Mouse (Mus musculus) C2C12 (cell line): ENCODE results near the gene Ggt5. TPM values are rescaled to one million over a fixed set of nuclear protein-coding genes. Genes with fewer than 3 reads are reported as not detected.

Source experiments
- H3K27me3 ChIP-seq: one replicate; pipeline ENCODE4 v1.6.1; 2011; ENCODE audit not compliant: control insufficient read depth, insufficient read depth, insufficient read length
- H3K36me3 ChIP-seq: one replicate; pipeline ENCODE4 v1.6.1; 2011; ENCODE audit not compliant: control insufficient read depth, insufficient read depth
- H3K4me3 ChIP-seq: one replicate; pipeline ENCODE4 v1.5.1; 2011; ENCODE audit warnings: mild to moderate bottlenecking, control low read depth; ENCODE audit not compliant: poor library complexity, insufficient read depth, severe bottlenecking
- H3K79me2 ChIP-seq: one replicate; pipeline ENCODE4 v1.6.1; 2011; ENCODE audit not compliant: control insufficient read depth, insufficient read depth
- H3K79me3 ChIP-seq: one replicate; pipeline ENCODE4 v1.6.1; 2011; ENCODE audit warnings: low read depth, control low read depth
- H3ac ChIP-seq: one replicate; pipeline ENCODE3; 2011; ENCODE audit warnings: low read depth; ENCODE audit not compliant: control insufficient read depth, insufficient read length
- CEBPB ChIP-seq: IDR thresholded peaks from one replicate; pipeline ENCODE4 v1.6.1; 2011; ENCODE audit warnings: low read depth, mild to moderate bottlenecking, control low read depth, moderate library complexity
- CTCF ChIP-seq: IDR thresholded peaks from one replicate; pipeline ENCODE4 v1.5.1; 2011; ENCODE audit not compliant: control insufficient read depth, insufficient read depth, insufficient read length
- FOSL1 ChIP-seq: IDR thresholded peaks from one replicate; pipeline ENCODE4 v1.8.0; 2011; ENCODE audit warnings: mild to moderate bottlenecking, low read length; ENCODE audit not compliant: poor library complexity, insufficient read depth, severe bottlenecking
- MAX ChIP-seq: IDR thresholded peaks from one replicate; pipeline ENCODE4 v1.6.1; 2011; ENCODE audit warnings: mild to moderate bottlenecking, control low read depth
- MYOD1 ChIP-seq: IDR thresholded peaks from one replicate; pipeline ENCODE4 v1.6.1; 2011; ENCODE audit warnings: low read depth; ENCODE audit not compliant: control insufficient read depth, insufficient read length
- MYOG ChIP-seq: IDR thresholded peaks from one replicate; pipeline ENCODE4 v1.6.1; 2011; ENCODE audit not compliant: control insufficient read depth, insufficient read length; ENCODE audit errors: extremely low read depth
- USF1 ChIP-seq: IDR thresholded peaks from one replicate; pipeline ENCODE4 v1.6.1; 2011; ENCODE audit warnings: low read depth, mild to moderate bottlenecking, control low read depth, moderate library complexity
- polyA plus RNA-seq: library from polyadenylated mRNA; unstranded; fragments of >200 nt; fragmentation: generic; extraction: Trizol; gene quantifications from one replicate; pipeline ENCODE4 v1.2.1, GENCODE M21; 2012; ENCODE audit warnings: missing spikeins

Gene Ggt5
- polyA plus RNA-seq, 1 experiment, result not detected

- no peak overlapping the region for H3ac ChIP-seq
- no peaks in the 10 kb centered on the region for H3K36me3 ChIP-seq
- no peaks in the 10 kb centered on the region for H3K79me2 ChIP-seq
- TF ChIP-seq CEBPB (no peak), MYOD1 (no peak), FOSL1 (no peak), CTCF (no peak), MYOG (no peak), MAX (no peak), USF1 (no peak)
- peaks cover 8% of the 10 kb centered on the region for H3K27me3 ChIP-seq
- H3K4me3 ChIP-seq, result no peak overlapping the region
- H3K79me3 ChIP-seq, result no peaks in the 10 kb centered on the region
These were observed 47.1 kb downstream of the Ggt5 start for GRCm38 (mm10) chr10:75636084-75636786.

GRCm38 (mm10) chr10:75637711-75638110 is 48.6 kb downstream of the Ggt5 start:
- no peaks in the 10 kb centered on the region for H3K79me2 ChIP-seq
- TF ChIP-seq MAX, result no peak
- TF ChIP-seq MYOG, result no peak
- no peak for TF ChIP-seq USF1
- TF ChIP-seq CTCF, result no peak
- H3K27me3 ChIP-seq, result peaks cover 8% of the 10 kb centered on the region
- H3K4me3 ChIP-seq, result no peak overlapping the region
- no peak overlapping the region for H3ac ChIP-seq
- H3K36me3 ChIP-seq, result no peaks in the 10 kb centered on the region
- no peaks in the 10 kb centered on the region for H3K79me3 ChIP-seq

- TF ChIP-seq MAX (no peak), USF1 (no peak), FOSL1 (no peak), MYOD1 (no peak), CTCF (no peak), MYOG (no peak), CEBPB (no peak)
- Histone ChIP-seq H3K4me3 (no peak overlapping the region), H3K79me3 (no peaks in the 10 kb centered on the region), H3ac (no peak overlapping the region), H3K79me2 (no peaks in the 10 kb centered on the region), H3K27me3 (peaks cover 8% of the 10 kb centered on the region), H3K36me3 (peaks cover 5% of the 10 kb centered on the region)
These were observed 52.6 kb downstream of the Ggt5 start for GRCm38 (mm10) chr10:75641721-75642222.

GRCm38 (mm10) chr10:75642436-75642835 is 53.3 kb downstream of the Ggt5 start:
- TF ChIP-seq CEBPB, result no peak
- no peak for TF ChIP-seq MAX
- no peak for TF ChIP-seq MYOD1
- TF ChIP-seq USF1, result no peak
- no peak overlapping the region for H3K4me3 ChIP-seq
- peaks cover 5% of the 10 kb centered on the region for H3K36me3 ChIP-seq
- H3K27me3 ChIP-seq, result peaks cover 7% of the 10 kb centered on the region
- no peaks in the 10 kb centered on the region for H3K79me3 ChIP-seq
- no peaks in the 10 kb centered on the region for H3K79me2 ChIP-seq
- no peak overlapping the region for H3ac ChIP-seq

GRCm38 (mm10) chr10:75642891-75643290 is 53.8 kb downstream of the Ggt5 start:
- H3K79me2 ChIP-seq, result no peaks in the 10 kb centered on the region
- no peaks in the 10 kb centered on the region for H3K79me3 ChIP-seq
- H3ac ChIP-seq, result no peak overlapping the region
- TF ChIP-seq FOSL1 (no peak), CTCF (no peak), CEBPB (no peak), USF1 (no peak), MYOD1 (no peak), MAX (no peak), MYOG (no peak)
- H3K4me3 ChIP-seq, result no peak overlapping the region
- H3K27me3 ChIP-seq, result peaks cover 6% of the 10 kb centered on the region
- H3K36me3 ChIP-seq, result peaks cover 6% of the 10 kb centered on the region

- no peaks in the 10 kb centered on the region for H3K79me2 ChIP-seq
- H3K27me3 ChIP-seq, result peaks cover under 1% of the 10 kb centered on the region
- no peaks in the 10 kb centered on the region for H3K79me3 ChIP-seq
- no peak within 1 kb of the TSS for H3K4me3 ChIP-seq
- no peak within 1 kb of the TSS for H3ac ChIP-seq
- peaks cover 15% of the 10 kb centered on the region for H3K36me3 ChIP-seq
- TF ChIP-seq MYOG, result no peak
- TF ChIP-seq CEBPB, result no peak
- no peak for TF ChIP-seq FOSL1
- no peak for TF ChIP-seq CTCF
- TF ChIP-seq MYOD1, result no peak
These were observed 54.7 kb downstream of the Ggt5 start, which contains the start of gene Susd2 for GRCm38 (mm10) chr10:75643741-75644343. Susd2 (minus strand) TSS chr10:75644008.
